Mouse (Mus musculus) MEL (cell line): Measurements from ENCODE around the gene Ybx2. TPM values are rescaled to one million over a fixed set of nuclear protein-coding genes. Genes with fewer than 3 reads are reported as not detected.

Experiments used
- DNase-seq: peaks from one replicate; pipeline ENCODE4 v3.0.0; 2011; ENCODE audit warnings: low read depth, low spot score
- H3K27ac ChIP-seq: 2 replicates; pipeline ENCODE4 v1.5.1; 2012; ENCODE audit warnings: low read depth, mild to moderate bottlenecking, control low read depth, low read length, moderate library complexity; ENCODE audit not compliant: control insufficient read depth
- H3K27me3 ChIP-seq, 2 experiments: fragments of 150-350 bp in 1 of 2; sonication (generic) in 1 of 2; 2 replicates each; pipeline ENCODE4 v1.6.1; 2012; ENCODE audit warnings: low read length in 2 of 2, mild to moderate bottlenecking in 2 of 2, improper control_type of control experiment in 1 of 2, moderate library complexity in 1 of 2; ENCODE audit not compliant: insufficient read depth in 2 of 2, control insufficient read depth in 1 of 2
- H3K36me3 ChIP-seq, 2 experiments: 2 replicates each; pipeline ENCODE4 v1.6.1; 2012 to 2014; ENCODE audit warnings: low read length in 2 of 2, improper control_type of control experiment in 1 of 2, inconsistent platforms in 1 of 2, mild to moderate bottlenecking in 1 of 2; ENCODE audit not compliant: insufficient read depth in 2 of 2, control insufficient read depth in 1 of 2
- H3K4me1 ChIP-seq, 2 experiments: fragments of 150-350 bp in 1 of 2; sonication (generic) in 1 of 2; 2 replicates each; pipeline ENCODE4 v1.6.1; 2012; ENCODE audit warnings: low read length in 2 of 2, improper control_type of control experiment in 1 of 2, mild to moderate bottlenecking in 1 of 2; ENCODE audit not compliant: insufficient read depth in 2 of 2, control insufficient read depth in 1 of 2
- H3K4me3 ChIP-seq, 2 experiments: fragments of 150-350 bp in 1 of 2; sonication (generic) in 1 of 2; 2 replicates each; pipeline ENCODE4 v1.5.1; 2012; ENCODE audit warnings: low read depth in 2 of 2, low read length in 2 of 2, mild to moderate bottlenecking in 2 of 2, moderate library complexity in 2 of 2, control low read depth in 1 of 2, improper control_type of control experiment in 1 of 2; ENCODE audit not compliant: control insufficient read depth in 1 of 2, insufficient read depth in 1 of 2
- H3K79me2 ChIP-seq: 2 replicates; pipeline ENCODE4 v1.6.1; 2012; ENCODE audit warnings: mild to moderate bottlenecking, low read length, moderate library complexity; ENCODE audit not compliant: control insufficient read depth, poor library complexity, insufficient read depth
- H3K9ac ChIP-seq: 2 replicates; pipeline ENCODE4 v1.6.1; 2012; ENCODE audit warnings: low read depth, mild to moderate bottlenecking, control low read depth, low read length, moderate library complexity; ENCODE audit not compliant: control insufficient read depth, poor library complexity, severe bottlenecking
- H3K9me3 ChIP-seq: fragments of 150-350 bp; sonication (generic); replicated peaks from 2 replicates; pipeline ENCODE4 v1.6.1; 2012; ENCODE audit warnings: mild to moderate bottlenecking, low read length, improper control_type of control experiment, moderate library complexity; ENCODE audit not compliant: insufficient read depth
- BHLHE40 ChIP-seq: IDR thresholded peaks from 2 replicates; pipeline ENCODE4 v1.6.1; 2012; ENCODE audit warnings: low read depth, mild to moderate bottlenecking, inconsistent platforms, low read length, improper control_type of control experiment, borderline replicate concordance
- CTCF ChIP-seq, 3 experiments: IDR thresholded peaks in 2 of 3; conservative IDR thresholded peaks in 1 of 3; 2 replicates each; pipeline ENCODE4 v1.5.1; 2011 to 2012; ENCODE audit warnings: low read length in 3 of 3, low read depth in 2 of 3, mild to moderate bottlenecking in 2 of 3, improper control_type of control experiment in 1 of 3, inconsistent platforms in 1 of 3, mixed read lengths in 1 of 3, moderate library complexity in 1 of 3; ENCODE audit not compliant: control insufficient read depth in 1 of 3, insufficient read depth in 1 of 3, poor library complexity in 1 of 3, severe bottlenecking in 1 of 3
- EP300 ChIP-seq, 2 experiments: IDR thresholded peaks; 2 replicates each; pipeline ENCODE4 v1.6.1; 2011; ENCODE audit warnings: improper control_type of control experiment in 2 of 2, low read length in 2 of 2, low read depth in 1 of 2, mild to moderate bottlenecking in 1 of 2
- ETS1 ChIP-seq: IDR thresholded peaks from 2 replicates; pipeline ENCODE4 v1.6.1; 2012; ENCODE audit warnings: low read depth, mild to moderate bottlenecking, inconsistent platforms, low read length, improper control_type of control experiment, moderate library complexity
- GATA1 ChIP-seq: IDR thresholded peaks from 2 replicates; pipeline ENCODE4 v1.6.1; 2011; ENCODE audit warnings: low read depth, low read length, improper control_type of control experiment
- HCFC1 ChIP-seq: IDR thresholded peaks from 2 replicates; pipeline ENCODE4 v1.6.1; 2012; ENCODE audit warnings: low read depth, mild to moderate bottlenecking, inconsistent platforms, low read length, improper control_type of control experiment, moderate library complexity
- KAT2A ChIP-seq: conservative IDR thresholded peaks from 2 replicates; pipeline ENCODE4 v1.6.1; 2012; ENCODE audit warnings: low read depth, low read length, improper control_type of control experiment, inconsistent platforms
- MAFK ChIP-seq: IDR thresholded peaks from 2 replicates; pipeline ENCODE4 v1.6.1; 2011; ENCODE audit warnings: low read depth, mild to moderate bottlenecking, low read length, improper control_type of control experiment, borderline replicate concordance
- MEF2A ChIP-seq: IDR thresholded peaks from 2 replicates; pipeline ENCODE4 v1.6.1; 2014; ENCODE audit warnings: low read depth, mild to moderate bottlenecking, inconsistent platforms, low read length, improper control_type of control experiment; ENCODE audit not compliant: poor library complexity, insufficient replicate concordance, severe bottlenecking; ENCODE audit errors: extremely low read depth
- MXI1 ChIP-seq: IDR thresholded peaks from 2 replicates; pipeline ENCODE4 v1.6.1; 2011; ENCODE audit warnings: mild to moderate bottlenecking, low read depth, low read length, improper control_type of control experiment
- NRF1 ChIP-seq: IDR thresholded peaks from 2 replicates; pipeline ENCODE4 v1.6.1; 2014; ENCODE audit warnings: low read depth, mild to moderate bottlenecking, inconsistent platforms, low read length, improper control_type of control experiment, moderate library complexity; ENCODE audit not compliant: poor library complexity, insufficient read depth, severe bottlenecking
- POLR2A ChIP-seq, 2 experiments: IDR thresholded peaks; 2 replicates each; pipeline ENCODE4 v1.6.1; 2011 to 2012; ENCODE audit warnings: low read length in 2 of 2, mild to moderate bottlenecking in 2 of 2, control low read depth in 1 of 2, improper control_type of control experiment in 1 of 2, low read depth in 1 of 2, moderate library complexity in 1 of 2; ENCODE audit not compliant: control insufficient read depth in 1 of 2, insufficient read depth in 1 of 2, poor library complexity in 1 of 2
- POLR2AphosphoS2 ChIP-seq: IDR thresholded peaks from 2 replicates; pipeline ENCODE4 v1.6.1; 2011; ENCODE audit warnings: low read length, improper control_type of control experiment
- POLR2AphosphoS5 ChIP-seq: IDR thresholded peaks from 2 replicates; pipeline ENCODE4 v1.6.1; 2012; ENCODE audit warnings: low read depth, borderline replicate concordance, mild to moderate bottlenecking, inconsistent platforms, low read length, moderate library complexity, mixed read lengths
- RAD21 ChIP-seq: IDR thresholded peaks from 2 replicates; pipeline ENCODE4 v1.6.1; 2011; ENCODE audit warnings: mild to moderate bottlenecking, low read depth, low read length, improper control_type of control experiment
- RCOR1 ChIP-seq: IDR thresholded peaks from 2 replicates; pipeline ENCODE4 v1.6.1; 2012; ENCODE audit warnings: low read depth, mild to moderate bottlenecking, inconsistent platforms, low read length, improper control_type of control experiment
- SIN3A ChIP-seq: IDR thresholded peaks from 2 replicates; pipeline ENCODE4 v1.6.1; 2012; ENCODE audit warnings: low read length, improper control_type of control experiment, inconsistent platforms
- TBP ChIP-seq: IDR thresholded peaks from 2 replicates; pipeline ENCODE4 v1.8.0; 2011; ENCODE audit warnings: low read depth, low read length, improper control_type of control experiment
- TCF12 ChIP-seq: IDR thresholded peaks from 2 replicates; pipeline ENCODE4 v1.6.1; 2014; ENCODE audit warnings: low read depth, mild to moderate bottlenecking, inconsistent platforms, low read length, improper control_type of control experiment, moderate library complexity
- UBTF ChIP-seq: IDR thresholded peaks from 2 replicates; pipeline ENCODE4 v1.6.1; 2012; ENCODE audit warnings: low read depth, mild to moderate bottlenecking, inconsistent platforms, low read length, improper control_type of control experiment, moderate library complexity, borderline replicate concordance; ENCODE audit not compliant: insufficient read depth
- ZKSCAN1 ChIP-seq: IDR thresholded peaks from 2 replicates; pipeline ENCODE4 v1.6.1; 2012; ENCODE audit warnings: low read depth, mild to moderate bottlenecking, inconsistent platforms, low read length, improper control_type of control experiment, moderate library complexity
- ZNF384 ChIP-seq: IDR thresholded peaks from 2 replicates; pipeline ENCODE4 v1.6.1; 2012; ENCODE audit warnings: low read depth, mild to moderate bottlenecking, inconsistent platforms, low read length, improper control_type of control experiment
- polyA plus RNA-seq, 2 experiments: library from polyadenylated mRNA; stranded (reverse) in 1 of 2; unstranded in 1 of 2; fragments of >175 nt in 1 of 2; fragments of >200 nt in 1 of 2; gene quantifications; 2 replicates each; pipeline versions ENCODE4 v1.2.1 to v1.2.4; 2012; ENCODE audit warnings: low replicate concordance in 2 of 2, low read depth in 1 of 2; ENCODE audit not compliant: insufficient read length in 2 of 2, insufficient read depth in 1 of 2, missing spikeins in 1 of 2
- total RNA-seq: library from RNA; depleted of rRNA; stranded (reverse); fragments of 300-350 nt; gene quantifications from 2 replicates; pipeline ENCODE4 v1.2.3, GENCODE M21; 2012

The Ybx2 gene
- total and polyA plus RNA-seq, 3 experiments: 0.50 to 0.92 TPM; not detected in 1

DNA sequence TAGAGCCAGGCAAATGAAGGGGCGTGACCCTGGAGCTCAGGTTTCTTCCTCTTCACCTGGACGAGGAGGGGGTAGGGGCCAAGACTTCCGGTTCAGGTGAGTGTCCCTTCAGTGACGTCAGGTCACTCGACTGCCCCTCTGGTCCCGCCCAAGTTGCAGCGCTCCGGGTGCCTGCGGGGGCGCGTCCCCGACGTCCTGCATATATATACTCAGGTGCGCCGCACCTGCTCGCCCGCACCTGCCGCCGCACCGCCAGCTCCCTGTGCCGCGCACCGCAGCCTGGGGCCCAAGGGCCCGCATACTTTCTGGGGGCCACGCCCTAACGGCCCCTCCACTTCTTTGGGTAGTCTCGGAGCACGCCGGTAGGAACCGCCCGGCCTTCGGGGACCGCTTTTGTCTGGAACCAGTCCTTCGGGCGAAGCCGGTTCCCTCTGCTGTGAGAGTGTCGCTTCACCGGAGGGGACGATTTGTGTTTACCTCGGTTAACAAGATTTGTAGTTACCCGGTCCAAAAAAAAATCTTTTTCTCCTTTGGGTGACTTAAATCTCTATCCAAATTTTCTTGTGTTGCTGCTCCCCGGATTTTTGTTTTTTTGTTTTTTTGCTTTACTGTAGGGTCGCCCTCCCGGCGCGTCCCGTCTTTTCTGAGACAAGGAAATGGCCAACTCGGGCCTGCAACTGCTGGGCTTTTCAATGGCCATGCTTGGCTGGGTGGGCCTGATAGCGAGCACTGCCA, 29.8 kb downstream of the Ybx2 start:
- no peaks in the 10 kb centered on the region for H3K27me3 ChIP-seq
- no peaks in the 10 kb centered on the region for H3K9me3 ChIP-seq
- no peaks in the 10 kb centered on the region for H3K79me2 ChIP-seq
- H3K27ac ChIP-seq: no peak overlapping the region
- H3K4me3 ChIP-seq: no peak overlapping the region
- DNase-seq: no peak
- peaks cover 0 to 10% of the 10 kb centered on the region in 2 experiments; a peak in 3 of 4 replicates for H3K4me1 ChIP-seq
- TF ChIP-seq HCFC1 (no peak), POLR2A (IDR thresholded peaks at IDR 0.05; ENCODE audit: control insufficient read depth in 1 of 2, insufficient read depth in 1 of 2, low read depth in 1 of 2, low read length in 2 of 2, poor library complexity in 1 of 2) (no peak), TBP (no peak), MEF2A (no peak), UBTF (no peak), RAD21 (no peak), EP300 (IDR thresholded peaks at IDR 0.05; ENCODE audit: low read depth in 1 of 2, low read length in 2 of 2) (no peak), SIN3A (no peak), ZKSCAN1 (no peak), KAT2A (no peak), MXI1 (no peak), MAFK (no peak), CTCF (IDR thresholded peaks at IDR 0.05 in 2 of 3, conservative IDR thresholded peaks at IDR 0.05 in 1 of 3; ENCODE audit: control insufficient read depth in 1 of 3, insufficient read depth in 1 of 3, low read depth in 2 of 3, low read length in 3 of 3, poor library complexity in 1 of 3, severe bottlenecking in 1 of 3) (no peak), NRF1 (no peak)
- no peak overlapping the region for H3K9ac ChIP-seq
- H3K36me3 ChIP-seq: peaks cover 4 to 6% of the 10 kb centered on the region in 2 experiments

- no peak for TF ChIP-seq POLR2AphosphoS2
- TF ChIP-seq POLR2A (IDR thresholded peaks at IDR 0.05; ENCODE audit: control insufficient read depth in 1 of 2, insufficient read depth in 1 of 2, low read depth in 1 of 2, low read length in 2 of 2, poor library complexity in 1 of 2): no peak
- TF ChIP-seq ZNF384: no peak
- TF ChIP-seq NRF1: no peak
- 0 out of 2 replicates have a peak, but pooled peaks have one; percentile 0 for TF ChIP-seq HCFC1
- TF ChIP-seq CTCF (IDR thresholded peaks at IDR 0.05 in 2 of 3, conservative IDR thresholded peaks at IDR 0.05 in 1 of 3; ENCODE audit: control insufficient read depth in 1 of 3, insufficient read depth in 1 of 3, low read depth in 2 of 3, low read length in 3 of 3, poor library complexity in 1 of 3, severe bottlenecking in 1 of 3): no peak
- TF ChIP-seq BHLHE40: 0 out of 2 replicates have a peak, but pooled peaks have one; percentile 15
- peak; percentile 49; the same call in 1 of the 2 replicates for TF ChIP-seq TCF12
- TF ChIP-seq GATA1: peak; percentile 48
- TF ChIP-seq RCOR1: peak; percentile 54; the same call in 1 of the 2 replicates
- TF ChIP-seq POLR2AphosphoS5: 0 out of 2 replicates have a peak, but pooled peaks have one; percentile 71
- no peak for TF ChIP-seq ETS1
- TF ChIP-seq ZKSCAN1: no peak
- peak in 1 of 2 experiments; percentile 56; a peak in 2 of 4 replicates for TF ChIP-seq EP300 (IDR thresholded peaks at IDR 0.05; ENCODE audit: low read depth in 1 of 2, low read length in 2 of 2)
- no peak for TF ChIP-seq MEF2A
- H3K79me2 ChIP-seq: no peaks in the 10 kb centered on the region
- H3K4me1 ChIP-seq: peaks cover 0 to 10% of the 10 kb centered on the region in 2 experiments; a peak in 3 of 4 replicates
- H3K27me3 ChIP-seq: no peaks in the 10 kb centered on the region
- DNase-seq: peak; percentile 62
- peaks cover 4 to 6% of the 10 kb centered on the region in 2 experiments for H3K36me3 ChIP-seq
- no peaks in the 10 kb centered on the region for H3K9me3 ChIP-seq
- no peak overlapping the region for H3K27ac ChIP-seq
- H3K9ac ChIP-seq: peak overlapping the region; percentile 45
- peak overlapping the region; percentile 26 to 31; a peak in 3 of 4 replicates for H3K4me3 ChIP-seq
Measured at GRCm38 (mm10) chr11:69966006-69966859, 30.6 kb downstream of the Ybx2 start.
